Mouse (Mus musculus): ENCODE data around the gene Mfsd2a. TPM values are rescaled to one million over a fixed set of nuclear protein-coding genes. Genes with fewer than 3 reads are reported as not detected.

The Mfsd2a gene
- polyA plus RNA-seq, 1 experiment from 2014 or later, result 0.64 TPM

Other genes starting within 250 kb of the Mfsd2a start
- gene Ppt1, start 124.9 kb downstream of the Mfsd2a start, polyA plus RNA-seq (2014; fragmentation: Nextera tagmentation; extraction: Ambion mirVana), result 42.9 and 44.5 TPM in 2 replicates
- gene Cap1, start 75.1 kb downstream of the Mfsd2a start, polyA plus RNA-seq (2014; fragmentation: Nextera tagmentation; extraction: Ambion mirVana), result 52.2 and 56.5 TPM in 2 replicates
- 3.1 and 4.0 TPM in 2 replicates for gene Mycl, start 34.5 kb upstream of the Mfsd2a start, polyA plus RNA-seq (2014; fragmentation: Nextera tagmentation; extraction: Ambion mirVana)
- 17.2 and 17.5 TPM in 2 replicates for gene Trit1, start 55.4 kb upstream of the Mfsd2a start, polyA plus RNA-seq (2014; fragmentation: Nextera tagmentation; extraction: Ambion mirVana)
- 1.7 and 2.2 TPM in 2 replicates for gene Bmp8b, start 144.0 kb upstream of the Mfsd2a start, polyA plus RNA-seq (2014; fragmentation: Nextera tagmentation; extraction: Ambion mirVana)
- gene Oxct2b, start 155.1 kb upstream of the Mfsd2a start, polyA plus RNA-seq (2014; fragmentation: Nextera tagmentation; extraction: Ambion mirVana), result not detected in 2 replicates
- gene Ppie, start 178.8 kb upstream of the Mfsd2a start, polyA plus RNA-seq (2014; fragmentation: Nextera tagmentation; extraction: Ambion mirVana), result 108 and 110 TPM in 2 replicates
- gene Hpcal4, start 222.0 kb upstream of the Mfsd2a start, polyA plus RNA-seq (2014; fragmentation: Nextera tagmentation; extraction: Ambion mirVana), result 0.32 and 0.48 TPM in 2 replicates
- gene Nt5c1a, start 240.3 kb upstream of the Mfsd2a start, polyA plus RNA-seq (2014; fragmentation: Nextera tagmentation; extraction: Ambion mirVana), result not detected in 2 replicates

Data from liver, embryonic 11.5 days (tissue).